Mouse (Mus musculus): ENCODE data around the gene Ly6f.

The Ly6f gene

DNA sequence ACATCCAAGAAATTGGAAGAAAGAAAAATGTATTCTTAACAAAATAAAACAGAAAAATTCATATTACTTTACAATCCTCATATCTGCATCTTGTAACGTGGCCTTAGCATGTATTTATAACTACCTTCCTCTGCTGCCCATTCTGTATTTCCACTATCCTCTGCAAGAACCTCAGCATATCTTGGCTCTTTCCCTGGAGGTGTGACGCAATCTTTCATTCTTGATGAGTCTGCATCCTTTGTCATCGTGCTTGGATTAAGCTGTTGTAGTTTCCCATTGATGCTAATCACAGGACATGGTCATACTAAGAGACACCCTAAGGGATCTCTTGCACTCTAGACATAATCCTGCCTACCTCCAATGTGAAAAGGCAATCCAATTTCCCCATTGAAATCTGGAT, 50.4 kb downstream of the Ly6f start:
- DNase-seq (ENCODE audit: low spot score) = no peak

DNA sequence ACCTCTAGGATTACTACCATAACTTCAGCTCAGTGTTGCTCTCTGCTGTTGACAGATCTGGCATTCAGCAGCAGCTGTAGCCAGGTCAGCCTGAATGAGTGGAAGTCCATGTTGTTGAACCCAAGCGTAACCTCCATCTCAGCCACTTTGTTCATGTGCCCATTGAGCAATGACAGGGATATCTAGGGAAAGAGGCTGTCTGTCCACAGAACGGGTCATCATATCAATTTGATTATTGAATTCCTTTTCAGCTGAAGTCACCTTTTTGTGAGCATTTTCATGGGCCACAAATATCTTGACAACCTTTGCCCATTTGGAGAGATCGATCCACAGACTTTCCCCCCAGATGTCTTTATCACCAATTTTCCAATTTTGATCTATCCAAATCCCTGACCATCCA, 51.9 kb downstream of the Ly6f start:
- no peak for DNase-seq (ENCODE audit: low spot score)

Measured in layer of hippocampus, adult 11-12 months (tissue).